8 mouse cellular contexts compared by ENCODE assay signal in genomic region chr1:95314229-95314555, GRCm38 (mm10). TPM values are rescaled to one million over a fixed set of nuclear protein-coding genes. Genes with fewer than 3 reads are reported as not detected.
DNase-seq lines count a peak whose midpoint lies in the region; ATAC-seq lines count a peak whose summit lies in the region.

No protein-coding gene starts in this region.

- H3K9ac ChIP-seq in lung, embryonic 15.5 days, result peak overlapping the region; percentile 96
- H3K9ac ChIP-seq in limb, embryonic 15.5 days, result peak overlapping the region; percentile 94

- no peaks in the 10 kb centered on the region for H3K9me3 ChIP-seq in lung, embryonic 15.5 days
- no peaks in the 10 kb centered on the region for H3K9me3 ChIP-seq in limb, embryonic 15.5 days

- peak; percentile 64 for DNase-seq in cerebellum, adult 8-10 months
- no peak for DNase-seq in cerebellum, adult 11 months
- DNase-seq in lung, postnatal 25 days (ENCODE audit: low spot score), result no peak
- peak; percentile 16 for DNase-seq in retina, postnatal 7 days (ENCODE audit: low read depth, low spot score)
- DNase-seq in thymus, postnatal 0 days (ENCODE audit: low spot score), result no peak

- H3K27me3 ChIP-seq in lung, embryonic 15.5 days, result no peaks in the 10 kb centered on the region
- H3K27me3 ChIP-seq in limb, embryonic 15.5 days, result no peaks in the 10 kb centered on the region

- ATAC-seq in lung, embryonic 15.5 days (ENCODE audit: borderline replicate concordance, extremely low read depth, low FRiP score, low TSS enrichment), result peak; percentile 5; the same call in 1 of the 2 replicates
- ATAC-seq in erythroid progenitor cell, adult 5-6 weeks (replicated peaks; ENCODE audit: low FRiP score, poor library complexity, severe bottlenecking), result peak; percentile 59; the same call in 1 of the 2 replicates
- ATAC-seq in limb, embryonic 15.5 days (ENCODE audit: insufficient number of reproducible peaks, low FRiP score, low TSS enrichment, low read depth), result no peak

- WGBS in lung, embryonic 15.5 days, result 0% methylated on average over 6 of the region's 6 CpGs
- 0% methylated on average over 6 of the region's 6 CpGs for WGBS in limb, embryonic 15.5 days

- H3K4me1 ChIP-seq in lung, embryonic 15.5 days, result peaks cover 11% of the 10 kb centered on the region; the same call in 1 of the 2 replicates
- H3K4me1 ChIP-seq in limb, embryonic 15.5 days, result peaks cover 8% of the 10 kb centered on the region; the same call in 1 of the 2 replicates

- H3K4me3 ChIP-seq in lung, embryonic 15.5 days, result peak overlapping the region; percentile 97
- peak overlapping the region; percentile 94 for H3K4me3 ChIP-seq in limb, embryonic 15.5 days

- H3K4me2 ChIP-seq in lung, embryonic 15.5 days, result peak overlapping the region; percentile 93
- H3K4me2 ChIP-seq in limb, embryonic 15.5 days, result peak overlapping the region; percentile 89

- H3K27ac ChIP-seq in lung, embryonic 15.5 days, result peak overlapping the region; percentile 86
- peak overlapping the region; percentile 82 for H3K27ac ChIP-seq in limb, embryonic 15.5 days

- no peaks in the 10 kb centered on the region for H3K36me3 ChIP-seq in lung, embryonic 15.5 days
- no peaks in the 10 kb centered on the region for H3K36me3 ChIP-seq in limb, embryonic 15.5 days

RNA-seq across cellular contexts. Expression of gene Fam174a, which starts 0.8 kb away (rescaled TPM):
- polyA plus RNA-seq in lung, embryonic 15.5 days (2015; fragmentation: Nextera tagmentation; extraction: Ambion mirVana), result 33.3 and 33.7 TPM in 2 replicates
- total RNA-seq in erythroid progenitor cell, adult 5-6 weeks (2015; ENCODE audit: low replicate concordance), result 3.8 and 10.1 TPM in 2 replicates
- 3.3 and 5.4 TPM in 2 replicates for total RNA-seq in erythroid progenitor cell, adult 5-6 weeks (2017; ENCODE audit: low replicate concordance)
- polyA plus RNA-seq in limb, embryonic 15.5 days (2015; fragmentation: Nextera tagmentation; extraction: Ambion mirVana), result 27.0 and 27.3 TPM in 2 replicates
- polyA plus RNA-seq in thymus, postnatal 0 days (2015; fragmentation: Nextera tagmentation; extraction: Ambion mirVana), result 25.6 and 28.8 TPM in 2 replicates

Comparison
In these comparisons a context has a peak if more than half of its experiments do, and no peak if none do; other contexts are left out.
1. DNase-seq: peak in cerebellum, adult 8-10 months (single experiment) and retina, postnatal 7 days (single experiment); none in cerebellum, adult 11 months (single experiment), lung, postnatal 25 days (single experiment) and thymus, postnatal 0 days (single experiment).